Mouse (Mus musculus) hindbrain, postnatal 0 days (tissue): Measurements from ENCODE around the gene Dnajc30. TPM values are rescaled to one million over a fixed set of nuclear protein-coding genes. Genes with fewer than 3 reads are reported as not detected.

ENCODE experiments used
- ATAC-seq: fragments of 200-750 bp; cut with Nextera tagmentation; 2 replicates; pipeline ENCODE4 v1.8.0; 2017; ENCODE audit warnings: mild to moderate bottlenecking, moderate TSS enrichment, moderate library complexity
- DNase-seq: peaks from one replicate; pipeline ENCODE4 v3.0.0-alpha.2; 2015; ENCODE audit warnings: low spot score
- H3K27ac ChIP-seq: fragments of 300-500 bp; sonication (generic); 2 replicates; pipeline ENCODE4 v1.5.1; 2014; ENCODE audit warnings: mild to moderate bottlenecking
- H3K27me3 ChIP-seq: fragments of 300-500 bp; sonication (generic); 2 replicates; pipeline ENCODE4 v1.6.1; 2014; ENCODE audit warnings: low read length, mixed read lengths; ENCODE audit not compliant: insufficient read depth
- H3K36me3 ChIP-seq: fragments of 300-500 bp; sonication (generic); 2 replicates; pipeline ENCODE4 v1.6.1; 2014; ENCODE audit warnings: low read length, mixed read lengths; ENCODE audit not compliant: insufficient read depth
- H3K4me1 ChIP-seq: fragments of 300-500 bp; sonication (generic); 2 replicates; pipeline ENCODE4 v1.6.1; 2014; ENCODE audit warnings: antibody characterized with exemption, low read length, mixed read lengths; ENCODE audit not compliant: insufficient read depth
- H3K4me2 ChIP-seq: fragments of 300-500 bp; sonication (generic); 2 replicates; pipeline ENCODE4 v1.6.1; 2014; ENCODE audit warnings: low read depth, mild to moderate bottlenecking, low read length, moderate library complexity, mixed read lengths
- H3K4me3 ChIP-seq: fragments of 300-500 bp; sonication (generic); 2 replicates; pipeline ENCODE4 v1.5.1; 2014; ENCODE audit warnings: low read length
- H3K9ac ChIP-seq: fragments of 300-500 bp; sonication (generic); replicated peaks from 2 replicates; pipeline ENCODE4 v1.6.1; 2014; ENCODE audit warnings: mild to moderate bottlenecking, low read length, moderate library complexity, mixed read lengths
- H3K9me3 ChIP-seq: fragments of 300-500 bp; sonication (generic); 2 replicates; pipeline ENCODE4 v1.6.1; 2016; ENCODE audit warnings: low read length, mixed read lengths
- CTCF ChIP-seq: IDR thresholded peaks from 2 replicates; pipeline ENCODE4 v1.5.1; 2016; ENCODE audit warnings: antibody characterized with exemption, control low read depth, low read depth
- WGBS: fragments of 180-500 bp; shearing (Covaris S2); extraction: QIAGEN DNeasy Blood & Tissue Kit; methylation state at CpG from one replicate; pipeline ENCODE4 v1.1.7; 2014; 5-methylcytosine and 5-hydroxymethylcytosine counted together
- polyA plus RNA-seq: library from polyadenylated mRNA; unstranded; fragments of >200 nt; fragmentation: Nextera tagmentation; extraction: Ambion mirVana; gene quantifications from 2 replicates; pipeline ENCODE4 v1.2.1, GENCODE M21; 2015
- total RNA-seq: library from RNA; depleted of rRNA; stranded (reverse); fragments of >200 nt; gene quantifications from 2 replicates; pipeline ENCODE4 v1.2.3, GENCODE M21; 2014

Gene Dnajc30
- total and polyA plus RNA-seq, 2 experiments from 2014 or later: 14.7 to 43.4 TPM

GRCm38 (mm10) chr5:135073349-135074150, 9.5 kb downstream of the Dnajc30 start:
- peaks cover 14% of the 10 kb centered on the region for H3K36me3 ChIP-seq
- 25% methylated on average over 24 of the region's 26 CpGs for WGBS
- no peaks in the 10 kb centered on the region for H3K27me3 ChIP-seq

GRCm38 (mm10) chr5:135075655-135076054, 11.7 kb downstream of the Dnajc30 start:
- Histone ChIP-seq H3K27me3 (no peaks in the 10 kb centered on the region), H3K27ac (no peak overlapping the region), H3K9ac (no peak overlapping the region), H3K9me3 (no peaks in the 10 kb centered on the region), H3K36me3 (peaks cover 14% of the 10 kb centered on the region), H3K4me1 (no peaks in the 10 kb centered on the region), H3K4me3 (no peak overlapping the region), H3K4me2 (no peak overlapping the region)
- 64% methylated on average over 4 of the region's 4 CpGs for WGBS
- TF ChIP-seq CTCF: peak; percentile 45
- no peak for ATAC-seq
- no peak for DNase-seq

More at GRCm38 (mm10) chr5:135073349-135074150, 9.5 kb downstream of the Dnajc30 start:
- no peak for TF ChIP-seq CTCF
- Histone ChIP-seq H3K4me3 (no peak overlapping the region), H3K9me3 (no peaks in the 10 kb centered on the region), H3K9ac (no peak overlapping the region), H3K4me1 (no peaks in the 10 kb centered on the region), H3K27ac (no peak overlapping the region), H3K4me2 (no peak overlapping the region)
- ATAC-seq: no peak
- no peak for DNase-seq

- Histone ChIP-seq H3K9me3 (no peaks in the 10 kb centered on the region), H3K4me2 (peak overlapping the region; percentile 71), H3K4me3 (peak overlapping the region; percentile 92), H3K27ac (no peak overlapping the region), H3K27me3 (no peaks in the 10 kb centered on the region), H3K4me1 (no peaks in the 10 kb centered on the region), H3K9ac (peak overlapping the region; percentile 100; the same call in 1 of the 2 replicates), H3K36me3 (peaks cover 14% of the 10 kb centered on the region)
- TF ChIP-seq CTCF: no peak
- WGBS: 92% methylated on average over 14 of the region's 14 CpGs
- no peak for ATAC-seq
- no peak for DNase-seq
These were observed 12.4 kb downstream of the Dnajc30 start for GRCm38 (mm10) chr5:135076368-135076767.

DNA sequence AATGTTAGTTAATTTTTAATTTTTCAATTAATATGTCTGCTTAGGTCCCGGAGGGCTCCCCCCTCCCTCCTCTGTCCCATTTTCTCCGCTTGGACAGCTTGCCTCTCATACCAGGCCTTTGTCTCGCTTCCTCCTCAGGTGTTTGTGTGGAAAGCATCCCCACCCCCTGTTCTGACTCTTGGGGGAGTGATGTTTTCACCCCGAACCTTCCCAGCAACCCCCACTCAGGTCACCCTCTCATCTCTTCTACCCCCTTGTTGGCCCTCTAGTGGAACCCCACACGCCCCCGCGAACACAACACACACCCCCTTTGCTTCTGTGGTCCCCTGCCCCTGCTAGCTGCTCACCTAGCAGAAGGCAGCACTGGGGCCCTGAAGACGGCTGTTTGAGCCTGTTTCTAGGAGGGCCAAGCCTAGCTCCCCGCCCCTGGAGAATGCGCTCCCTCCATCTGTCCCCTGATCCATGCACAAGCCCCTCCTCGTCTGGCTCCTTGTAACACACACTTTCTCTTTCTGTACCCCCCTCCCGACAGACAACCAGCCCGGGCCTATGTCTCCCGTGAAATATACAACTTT, 13.0 kb downstream of the Dnajc30 start:
- DNase-seq (peak; percentile 74), ATAC-seq (peak; percentile 61)
- H3K4me1 ChIP-seq: no peaks in the 10 kb centered on the region
- peaks cover 14% of the 10 kb centered on the region for H3K36me3 ChIP-seq
- no peak for TF ChIP-seq CTCF
- H3K9ac ChIP-seq: peak overlapping the region; percentile 100
- WGBS: 7% methylated on average over 14 of the region's 14 CpGs
- no peaks in the 10 kb centered on the region for H3K9me3 ChIP-seq
- H3K4me3 ChIP-seq: peak overlapping the region; percentile 92
- H3K27me3 ChIP-seq: no peaks in the 10 kb centered on the region
- peak overlapping the region; percentile 71 for H3K4me2 ChIP-seq
- peak overlapping the region; percentile 94 for H3K27ac ChIP-seq

DNA sequence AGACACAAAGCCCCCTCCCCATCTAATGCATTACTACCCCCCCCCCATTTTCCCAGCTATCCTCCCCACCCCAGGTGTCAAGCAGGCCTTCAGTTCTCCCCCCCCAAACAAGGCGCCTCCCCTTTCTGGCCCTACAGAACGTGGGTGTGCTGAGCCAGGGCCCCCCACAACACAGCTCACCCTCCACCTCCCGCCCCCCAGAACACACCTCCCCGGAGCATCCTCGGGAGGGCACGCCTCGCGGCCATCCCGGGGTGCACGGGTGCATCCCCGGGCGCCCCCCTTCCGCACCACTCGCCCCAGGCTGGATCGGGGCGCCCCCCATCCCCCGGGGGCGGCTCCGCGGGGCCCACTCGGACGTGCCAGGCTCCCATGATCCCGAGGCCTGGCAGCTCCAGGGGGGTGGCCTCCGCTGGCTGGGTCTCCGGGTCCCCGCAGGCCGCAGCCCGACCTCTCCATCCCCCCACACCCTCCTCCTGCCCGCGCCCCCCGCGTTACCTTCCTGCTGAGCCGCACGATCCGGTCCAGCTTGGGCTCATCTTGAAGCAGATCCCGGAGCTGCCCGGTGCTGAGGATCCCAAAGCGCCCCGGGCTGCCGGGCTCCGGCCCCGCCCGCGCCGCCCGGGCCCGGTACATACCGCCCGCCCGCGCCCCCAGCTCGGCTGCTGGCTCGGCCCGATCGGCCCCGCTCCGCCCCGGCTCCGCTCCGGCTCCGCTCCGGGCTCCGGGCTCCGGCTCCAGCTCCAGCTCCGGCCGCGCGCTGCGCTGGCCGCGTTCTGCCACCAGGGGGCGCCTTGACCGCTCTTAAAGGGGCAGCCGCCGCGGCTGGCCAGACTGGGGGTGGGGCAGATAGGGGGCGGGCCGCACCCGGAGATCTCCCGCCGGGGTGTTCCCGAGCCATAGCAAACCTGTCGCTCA, 13.8 kb downstream of the Dnajc30 start, which contains the start of gene Vps37d:
Gene Vps37d (minus strand): TSS at position 703 of the 918 bp plus-strand sequence.
- H3K27me3 ChIP-seq: no peaks in the 10 kb centered on the region
- peak within 1 kb of the TSS; percentile 100 for H3K9ac ChIP-seq
- H3K4me2 ChIP-seq: peak within 1 kb of the TSS; percentile 71
- H3K27ac ChIP-seq: peak within 1 kb of the TSS; percentile 94
- TF ChIP-seq CTCF: peak; percentile 67
- ATAC-seq (peak; percentile 90), DNase-seq (peak; percentile 96)
- no peaks in the 10 kb centered on the region for H3K9me3 ChIP-seq
- WGBS: 2% methylated on average over 46 of the region's 83 CpGs
- peaks cover 8% of the 10 kb centered on the region for H3K36me3 ChIP-seq
- H3K4me1 ChIP-seq: no peaks in the 10 kb centered on the region
- H3K4me3 ChIP-seq: peak within 1 kb of the TSS; percentile 92

DNA sequence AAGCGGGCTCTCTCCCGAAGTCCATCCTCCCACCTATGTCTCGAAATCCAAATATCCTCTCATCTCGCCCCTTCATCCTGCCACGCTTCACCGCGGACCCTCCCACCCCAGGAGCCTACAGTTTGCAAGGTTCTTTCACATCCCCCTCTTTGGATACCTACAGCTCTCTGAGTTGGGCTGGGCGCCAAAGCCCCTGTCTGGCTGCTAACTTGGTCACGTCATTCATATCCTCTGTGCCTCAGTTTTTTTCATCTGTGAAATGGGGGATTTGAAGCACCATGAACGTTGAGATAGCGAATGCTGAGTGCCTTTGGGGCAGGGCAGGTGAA, 14.4 kb downstream of the Dnajc30 start:
- H3K9ac ChIP-seq: peak overlapping the region; percentile 100
- peak overlapping the region; percentile 92 for H3K4me3 ChIP-seq
- no peaks in the 10 kb centered on the region for H3K4me1 ChIP-seq
- 2% methylated on average over 11 of the region's 11 CpGs for WGBS
- H3K27ac ChIP-seq: peak overlapping the region; percentile 94; the same call in 1 of the 2 replicates
- no peaks in the 10 kb centered on the region for H3K9me3 ChIP-seq
- H3K4me2 ChIP-seq: peak overlapping the region; percentile 71
- peaks cover 8% of the 10 kb centered on the region for H3K36me3 ChIP-seq
- no peak for DNase-seq
- TF ChIP-seq CTCF: no peak
- H3K27me3 ChIP-seq: no peaks in the 10 kb centered on the region
- no peak for ATAC-seq
